Mouse (Mus musculus): ENCODE results near the gene Gm17662.

Gene Gm17662

GRCm38 (mm10) chr4:104857029-104857428, at the start of gene Gm17662:
Gm17662 (plus strand) TSS chr4:104857329.
- no peak for DNase-seq (ENCODE audit: low spot score)

GRCm38 (mm10) chr4:104810710-104811286, 46.3 kb upstream of the Gm17662 start:
- DNase-seq (ENCODE audit: low spot score), result no peak

GRCm38 (mm10) chr4:104813617-104814016, 43.5 kb upstream of the Gm17662 start:
- DNase-seq (ENCODE audit: low spot score), result no peak

- no peak for DNase-seq (ENCODE audit: low spot score)
Observed at GRCm38 (mm10) chr4:104816519-104817232, 40.5 kb upstream of the Gm17662 start.

GRCm38 (mm10) chr4:104817509-104817908, 39.6 kb upstream of the Gm17662 start:
- no peak for DNase-seq (ENCODE audit: low spot score)

- no peak for DNase-seq (ENCODE audit: low spot score)
Observed at GRCm38 (mm10) chr4:104818986-104819385, 38.1 kb upstream of the Gm17662 start.

GRCm38 (mm10) chr4:104819891-104820290, 37.2 kb upstream of the Gm17662 start:
- no peak for DNase-seq (ENCODE audit: low spot score)

GRCm38 (mm10) chr4:104823597-104824101, 33.5 kb upstream of the Gm17662 start:
- no peak for DNase-seq (ENCODE audit: low spot score)

- no peak for DNase-seq (ENCODE audit: low spot score)
Observed at GRCm38 (mm10) chr4:104824381-104825077, 32.6 kb upstream of the Gm17662 start.

GRCm38 (mm10) chr4:104828939-104829338, 28.2 kb upstream of the Gm17662 start:
- DNase-seq (ENCODE audit: low spot score), result no peak

- DNase-seq (ENCODE audit: low spot score), result no peak
Observed at GRCm38 (mm10) chr4:104835096-104835495, 22.0 kb upstream of the Gm17662 start.

- DNase-seq (ENCODE audit: low spot score), result no peak
Observed at GRCm38 (mm10) chr4:104838342-104838741, 18.8 kb upstream of the Gm17662 start.

GRCm38 (mm10) chr4:104842204-104842603, 14.9 kb upstream of the Gm17662 start:
- no peak for DNase-seq (ENCODE audit: low spot score)

GRCm38 (mm10) chr4:104843546-104843945, 13.6 kb upstream of the Gm17662 start:
- DNase-seq (ENCODE audit: low spot score), result no peak

GRCm38 (mm10) chr4:104855216-104855615, 1.9 kb upstream of the Gm17662 start:
- no peak for DNase-seq (ENCODE audit: low spot score)

GRCm38 (mm10) chr4:104857823-104858222, 694 bp downstream of the Gm17662 start:
- DNase-seq (ENCODE audit: low spot score), result no peak

GRCm38 (mm10) chr4:104861241-104861640, 4.1 kb downstream of the Gm17662 start:
- DNase-seq (ENCODE audit: low spot score), result no peak

GRCm38 (mm10) chr4:104864397-104864796, 7.3 kb downstream of the Gm17662 start:
- no peak for DNase-seq (ENCODE audit: low spot score)

- DNase-seq (ENCODE audit: low spot score), result no peak
Observed at GRCm38 (mm10) chr4:104869581-104869980, 12.5 kb downstream of the Gm17662 start.

- DNase-seq (ENCODE audit: low spot score), result no peak
Observed at GRCm38 (mm10) chr4:104870196-104870595, 13.1 kb downstream of the Gm17662 start.

GRCm38 (mm10) chr4:104875832-104876231, 18.7 kb downstream of the Gm17662 start:
- no peak for DNase-seq (ENCODE audit: low spot score)

GRCm38 (mm10) chr4:104876323-104876722, 19.2 kb downstream of the Gm17662 start, which contains the start of gene C8a:
C8a (minus strand) TSS chr4:104876398.
- DNase-seq (ENCODE audit: low spot score), result no peak

- DNase-seq (ENCODE audit: low spot score), result no peak
Observed at GRCm38 (mm10) chr4:104887486-104887885, 30.4 kb downstream of the Gm17662 start.

Measured in MN1 (cell line).